Mouse (Mus musculus) embryo, embryonic 11.5 days (tissue): ENCODE results near the gene Dnajc6.

Source experiments
- DNase-seq: peaks from one replicate; pipeline ENCODE4 v3.0.0-alpha.2; 2012; ENCODE audit warnings: low read depth, low spot score

Dnajc6 gene

GRCm38 (mm10) chr4:101689241-101689640 lies 192.8 kb downstream of the Dnajc6 start:
- DNase-seq = no peak

GRCm38 (mm10) chr4:101689645-101690044 lies 193.2 kb downstream of the Dnajc6 start:
- DNase-seq = no peak
